Mouse (Mus musculus) lung, postnatal 10 days (tissue): ENCODE measurements at regions not wholly inside any gene's neighbourhood (a gene's known extent, or its start where the extent isn't known, plus 50 kb on each side); places are given as distances from the start of the nearest gene placed in this dataset.

Experiments used
- DNase-seq: peaks from one replicate; pipeline ENCODE4 v3.0.0; 2021

DNA sequence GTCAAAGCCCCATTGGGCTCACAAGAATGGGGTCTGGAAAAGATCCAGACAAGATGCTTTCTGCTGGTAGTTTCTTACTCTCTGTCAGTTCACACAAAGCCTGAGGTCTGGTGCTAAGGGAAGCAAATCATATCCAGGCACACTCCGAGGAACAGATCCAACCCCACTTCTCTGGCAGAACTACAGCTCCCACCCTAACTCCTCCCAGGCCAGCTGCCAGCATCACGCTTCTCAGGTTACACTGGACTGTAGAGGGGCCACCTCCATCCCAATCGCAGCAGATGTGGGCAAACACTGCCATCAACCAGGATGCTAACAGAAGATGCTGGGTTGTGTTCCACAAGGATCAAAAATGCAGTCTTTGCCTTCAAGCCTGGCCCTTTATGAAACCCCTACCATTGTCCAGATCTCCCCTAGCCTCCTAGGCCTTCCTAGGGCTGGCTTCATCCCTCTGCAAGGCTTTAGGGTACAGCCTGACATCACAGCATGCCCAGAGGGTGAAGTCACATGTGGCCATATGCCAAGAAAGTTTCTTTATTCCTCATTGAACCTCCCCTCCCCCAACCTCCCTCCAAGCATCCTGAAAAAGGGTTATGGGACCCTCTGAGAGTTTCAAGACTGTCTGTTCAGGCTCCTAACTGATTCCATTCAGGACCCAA, 99.6 kb upstream of the 2610301B20Rik start:
- DNase-seq: peak; percentile 15

DNA sequence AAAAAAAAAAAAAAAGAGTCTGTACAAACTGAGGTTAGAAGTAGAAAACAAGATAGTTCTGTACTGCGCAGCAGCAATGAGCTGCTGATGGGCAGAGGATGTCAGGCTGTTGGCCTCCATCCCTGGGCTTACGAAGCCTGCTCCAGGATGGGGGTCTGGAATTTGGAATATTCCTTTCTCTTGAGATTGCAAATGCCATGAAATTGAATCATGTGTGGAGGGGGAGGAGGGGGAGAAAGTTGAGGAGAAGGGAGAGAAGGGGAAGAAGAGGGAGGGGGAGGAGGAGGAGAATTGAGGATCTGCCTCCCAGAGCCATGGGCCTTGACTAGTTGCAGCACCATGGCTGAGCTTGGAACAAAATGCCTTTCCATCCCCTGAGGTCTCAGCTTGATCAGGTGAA, 87.6 kb upstream of the 2610301B20Rik start:
- no peak for DNase-seq

DNA sequence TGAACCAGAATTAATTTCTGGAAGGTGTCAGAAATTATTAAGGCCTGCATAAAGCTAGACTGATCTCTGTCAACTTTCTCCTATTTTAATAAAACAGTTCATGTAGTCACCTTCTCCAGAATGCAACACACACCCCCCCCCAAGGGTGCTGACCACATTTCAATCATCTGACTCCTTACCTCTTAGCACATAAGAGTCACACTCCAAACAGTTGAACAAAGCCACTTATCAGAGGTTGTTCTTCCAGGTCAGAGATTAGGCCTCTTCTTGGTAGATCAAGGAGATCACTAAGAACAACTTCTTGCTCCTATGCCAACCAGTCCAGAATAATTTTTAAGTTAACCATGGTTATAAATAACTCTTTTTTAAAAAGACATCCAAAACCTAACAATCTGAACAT, 86.0 kb upstream of the 2610301B20Rik start:
- peak; percentile 38 for DNase-seq

DNA sequence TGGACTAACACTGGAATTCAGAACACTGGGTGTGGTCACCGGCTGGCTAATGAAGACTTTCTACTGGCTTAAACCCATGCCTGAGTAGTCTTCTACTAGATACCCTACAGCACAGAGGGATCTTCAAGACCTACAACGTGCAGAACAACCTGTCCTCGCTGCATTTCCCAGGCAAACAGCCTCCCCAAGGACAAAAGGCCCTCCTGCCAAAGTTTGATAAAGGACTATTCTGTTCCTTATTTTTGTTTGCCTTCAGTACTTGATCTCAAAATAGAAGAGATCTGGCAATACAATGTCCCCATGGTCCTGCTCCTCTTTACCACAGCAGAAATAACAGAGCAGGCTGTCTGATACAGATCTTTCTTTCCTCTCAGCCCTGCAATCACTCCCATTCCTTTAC, 85.2 kb upstream of the 2610301B20Rik start:
- no peak for DNase-seq

DNA sequence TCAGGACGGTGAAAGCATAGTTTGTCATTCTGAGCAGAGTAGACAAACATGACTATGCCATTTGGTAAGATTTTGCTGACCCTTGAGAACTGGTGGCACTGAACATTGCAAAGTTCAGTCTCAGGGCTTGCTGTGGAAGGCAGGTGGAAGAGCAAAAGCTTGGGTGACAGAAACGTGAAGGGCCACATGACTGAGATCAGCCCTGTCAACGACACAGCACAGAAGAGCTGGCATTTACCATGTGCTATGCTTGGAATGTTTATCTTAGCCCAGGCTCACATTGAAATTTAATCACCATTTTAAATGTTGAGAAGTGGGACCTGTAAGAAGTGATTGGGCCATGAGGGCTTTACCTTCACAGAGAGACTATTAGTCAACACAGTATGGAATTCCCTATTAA, 81.7 kb upstream of the 2610301B20Rik start:
- no peak for DNase-seq

DNA sequence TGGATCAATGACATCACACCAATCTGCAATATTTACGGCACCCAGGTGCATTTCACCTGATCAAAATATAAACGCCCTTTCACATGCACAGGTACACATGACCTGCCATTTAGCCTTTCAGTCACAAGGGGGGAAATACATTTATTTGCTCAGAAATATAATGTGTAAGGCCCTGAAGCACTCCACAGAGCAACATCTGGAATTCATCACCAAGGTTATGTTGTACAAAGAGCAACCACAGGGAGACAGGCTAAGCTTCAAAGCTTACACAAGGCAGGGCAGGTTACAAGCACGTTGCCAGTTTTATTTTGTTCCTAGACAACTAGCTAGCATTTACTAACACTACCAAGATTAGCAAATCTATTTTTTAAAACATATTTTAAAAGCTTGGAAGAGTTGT, 79.8 kb upstream of the 2610301B20Rik start:
- DNase-seq: no peak

DNA sequence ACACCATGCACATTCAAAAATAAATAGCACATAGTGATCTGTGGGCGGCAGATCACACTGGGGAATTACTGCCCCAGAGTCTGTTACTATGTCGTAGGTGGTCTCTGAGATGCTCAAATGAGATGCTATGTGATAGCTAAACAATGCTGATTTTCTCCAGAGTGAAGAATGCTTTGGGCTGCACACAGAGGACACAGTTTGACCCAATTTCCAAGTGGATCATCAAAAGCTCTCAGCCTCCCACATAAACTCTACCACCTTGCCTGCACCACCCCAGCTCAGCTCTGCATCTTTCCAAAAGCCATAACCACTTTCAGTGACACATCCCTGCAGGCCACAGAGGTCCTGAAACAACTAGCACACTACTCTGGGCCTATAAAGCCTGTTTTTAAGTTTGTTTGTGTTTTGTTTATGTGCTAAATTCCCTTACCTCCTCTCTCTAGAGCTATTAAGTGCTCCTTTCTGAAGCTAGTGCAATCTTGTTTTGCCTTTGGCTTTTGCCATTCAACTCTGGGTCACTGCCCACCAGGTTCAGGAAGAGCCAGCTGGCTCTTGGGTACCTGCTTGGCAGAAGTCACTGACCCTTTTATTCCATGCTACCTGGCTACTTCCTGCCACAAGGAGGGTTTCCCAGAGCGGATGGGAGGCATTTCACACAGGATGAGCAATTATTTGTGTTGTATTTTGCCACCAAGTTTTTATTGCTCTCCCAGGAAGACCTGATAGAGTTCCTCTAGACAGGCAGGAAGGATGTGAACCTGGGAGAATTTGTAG, 73.3 kb upstream of the 2610301B20Rik start:
- no peak for DNase-seq

DNA sequence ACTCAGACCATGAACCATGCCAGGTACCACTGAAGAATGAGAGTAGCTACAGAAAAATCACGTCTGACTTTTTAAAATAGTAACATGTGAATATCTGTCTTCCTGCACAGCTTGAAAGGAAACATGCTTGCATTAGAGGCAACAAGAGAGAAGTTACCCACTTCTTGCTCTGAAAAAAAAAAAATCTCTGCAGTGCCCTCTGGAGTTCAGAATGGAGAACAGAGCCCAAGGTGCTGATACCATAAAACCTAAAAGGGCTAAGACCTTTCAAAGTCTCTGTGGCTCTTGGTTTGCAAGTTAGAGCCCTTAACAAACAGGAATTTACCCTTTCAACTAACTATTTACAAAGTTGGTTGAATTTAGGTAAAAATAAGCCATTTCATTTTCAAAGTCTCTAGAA, 69.6 kb upstream of the 2610301B20Rik start:
- DNase-seq: no peak

DNA sequence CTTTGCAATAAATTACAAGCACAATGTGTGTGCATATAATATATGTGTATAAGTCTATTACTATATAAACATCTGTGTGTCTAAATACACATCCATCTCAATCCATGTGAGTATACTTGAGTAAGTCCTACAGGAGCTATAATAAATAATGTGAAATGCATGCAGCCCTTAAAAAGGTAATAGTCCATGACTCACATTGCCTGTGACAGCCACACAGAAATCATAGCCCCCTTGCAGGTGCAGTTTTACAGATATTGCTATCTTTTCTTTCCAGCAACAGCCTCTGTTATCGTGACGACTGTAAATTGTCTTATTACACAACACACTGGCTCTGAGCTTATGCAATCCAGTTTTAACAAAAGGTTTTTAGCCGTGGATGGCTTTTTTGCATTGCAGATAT, 67.0 kb upstream of the 2610301B20Rik start:
- no peak for DNase-seq

DNA sequence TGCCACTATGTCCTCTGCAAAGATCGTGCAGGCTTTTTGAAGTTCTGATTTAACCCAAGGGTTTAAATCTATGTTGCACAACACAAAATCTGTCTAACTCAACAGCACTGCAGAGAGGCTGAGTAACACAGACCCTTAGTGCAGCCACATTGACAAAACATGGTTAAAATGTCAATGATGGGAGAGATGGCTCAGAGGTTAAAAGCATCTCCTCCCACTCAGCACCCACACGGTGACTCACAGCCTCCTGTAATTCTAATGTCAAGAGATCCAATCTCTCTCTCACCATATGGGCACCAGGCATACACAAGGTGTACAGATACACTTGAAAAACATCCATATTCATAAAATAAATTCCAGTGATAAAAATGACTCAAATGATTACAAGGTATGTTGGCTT, 61.4 kb upstream of the 2610301B20Rik start:
- DNase-seq: no peak
